Mouse (Mus musculus) Patski (cell line): ENCODE results near the gene Ccl8. TPM values are rescaled to one million over a fixed set of nuclear protein-coding genes. Genes with fewer than 3 reads are reported as not detected.
A peak's percentile ranks its signal among the peaks of the same experiment; 100 is the strongest.

ENCODE experiments used
- ATAC-seq: fragments of 100-300 bp; one replicate; pipeline ENCODE4 v1.8.0; 2021
- CTCF ChIA-PET: fragments of 350-600 bp; sonication (Branson Sonifier 250); formaldehyde crosslinking; loops from one replicate; lab custom pipeline; 2022; ENCODE audit warnings: inconsistent platforms; lab: Charles Lee
- POLR2A ChIA-PET: fragments of 350-600 bp; sonication (Branson Sonifier 250); formaldehyde crosslinking; loops from one replicate; lab custom pipeline; 2022; ENCODE audit warnings: antibody characterized with exemption, inconsistent platforms; lab: Charles Lee
- DNase-seq: peaks from one replicate; pipeline ENCODE4 v3.0.0-alpha.2; 2011; ENCODE audit warnings: low read depth, low spot score
- H3K27me3 ChIP-seq: fragments of 371-371 bp; one replicate; pipeline ENCODE4 v1.5.1; 2021
- CTCF ChIP-seq: fragments of 100-300 bp; IDR thresholded peaks from one replicate; pipeline ENCODE4 v1.5.1; 2021
- in situ Hi-C: fragments of 300-500 bp; cut with MboI; formaldehyde crosslinking; loops from 3 replicates; pipeline ENCODE4 v1.11.1; 2018; ENCODE audit warnings: low pct_unique_long_range_greater_than_20kb, mixed read lengths
- polyA plus RNA-seq: library from polyadenylated mRNA; unstranded; gene quantifications from one replicate; pipeline ENCODE4 v1.2.3, GENCODE M21; 2021

Ccl8 gene
- 1.2 TPM for polyA plus RNA-seq

GRCm38 (mm10) chr11:82114885-82115284 is at the start of gene Ccl8:
TSS of gene Ccl8 (plus strand) at chr11:82115185.
- no peak for TF ChIP-seq CTCF
- CTCF ChIA-PET: interaction anchor here (0.7 kb wide), 1 partner anchor 60 kb away, joined by 3 read pairs; no protein-coding TSS in a partner anchor
- in situ Hi-C loops: no loop called here
- no peak for DNase-seq
- POLR2A ChIA-PET: no interaction called here
- H3K27me3 ChIP-seq: peaks cover 35% of the 10 kb centered on the region
- no peak for ATAC-seq

- no peaks in the 10 kb centered on the region for H3K27me3 ChIP-seq
- TF ChIP-seq CTCF: no peak
- POLR2A ChIA-PET: no interaction called here
- ATAC-seq (peak; percentile 81), DNase-seq (no peak)
- in situ Hi-C loops: no loop called here
- CTCF ChIA-PET: interaction anchor here (0.7 to 1.3 kb wide), 2 partner anchors 10 to 107 kb away, joined by 3 to 6 read pairs; no protein-coding TSS in a partner anchor
Observed at GRCm38 (mm10) chr11:82066953-82067571, 47.9 kb upstream of the Ccl8 start.

- TF ChIP-seq CTCF: no peak
- POLR2A ChIA-PET: interaction anchor here (1.2 kb wide), 1 partner anchor 101 kb away, joined by 4 read pairs; no protein-coding TSS in a partner anchor
- in situ Hi-C loops: no loop called here
- ATAC-seq (no peak), DNase-seq (no peak)
- no peaks in the 10 kb centered on the region for H3K27me3 ChIP-seq
- CTCF ChIA-PET: interaction anchor here (1.1 to 2.0 kb wide), 4 partner anchors 11 to 106 kb away, joined by 3 to 4 read pairs (median 4); no protein-coding TSS in a partner anchor
Observed at GRCm38 (mm10) chr11:82071076-82071475, 43.9 kb upstream of the Ccl8 start.

GRCm38 (mm10) chr11:82072374-82072773 is 42.6 kb upstream of the Ccl8 start:
- CTCF ChIA-PET: interaction anchor here (1.2 to 2.5 kb wide), 3 partner anchors 77 to 110 kb away, joined by 3 to 7 read pairs (median 4); no protein-coding TSS in a partner anchor
- in situ Hi-C loops: no loop called here
- POLR2A ChIA-PET: no interaction called here

GRCm38 (mm10) chr11:82072984-82073383 is 42.0 kb upstream of the Ccl8 start:
- ATAC-seq (no peak), DNase-seq (no peak)
- no peaks in the 10 kb centered on the region for H3K27me3 ChIP-seq
- ChIA-PET POLR2A (no interaction called here), CTCF (interaction anchor here (0.8 to 2.5 kb wide), 3 partner anchors 77 to 109 kb away, joined by 3 to 7 read pairs (median 3); no protein-coding TSS in a partner anchor)
- in situ Hi-C loops: no loop called here
- TF ChIP-seq CTCF: no peak

More at GRCm38 (mm10) chr11:82072374-82072773, 42.6 kb upstream of the Ccl8 start:
- no peak for DNase-seq
- ATAC-seq: no peak
- H3K27me3 ChIP-seq: no peaks in the 10 kb centered on the region
- peak; percentile 36 for TF ChIP-seq CTCF

GRCm38 (mm10) chr11:82073686-82074085 is 41.3 kb upstream of the Ccl8 start:
- POLR2A ChIA-PET: no interaction called here

GRCm38 (mm10) chr11:82077031-82077430 is 38.0 kb upstream of the Ccl8 start:
- H3K27me3 ChIP-seq: no peaks in the 10 kb centered on the region
- ATAC-seq: no peak
- TF ChIP-seq CTCF: no peak
- DNase-seq: no peak
- ChIA-PET POLR2A (interaction anchor here (0.8 kb wide), 1 partner anchor 18 kb away, joined by 3 read pairs; no protein-coding TSS in a partner anchor), CTCF (interaction anchor here (0.9 to 2.0 kb wide), 3 partner anchors 10 to 81 kb away, joined by 3 to 5 read pairs (median 4); no protein-coding TSS in a partner anchor)
- in situ Hi-C loops: no loop called here

More at GRCm38 (mm10) chr11:82073686-82074085, 41.3 kb upstream of the Ccl8 start:
- ATAC-seq (peak; percentile 56), DNase-seq (peak; percentile 19)
- no peak for TF ChIP-seq CTCF
- CTCF ChIA-PET: interaction anchor here (0.8 to 2.5 kb wide), 2 partner anchors 78 to 101 kb away, joined by 3 to 7 read pairs; no protein-coding TSS in a partner anchor
- no peaks in the 10 kb centered on the region for H3K27me3 ChIP-seq
- in situ Hi-C loops: no loop called here

GRCm38 (mm10) chr11:82078136-82078730 is 36.8 kb upstream of the Ccl8 start:
- ATAC-seq (no peak), DNase-seq (no peak)
- H3K27me3 ChIP-seq: no peaks in the 10 kb centered on the region
- ChIA-PET CTCF (interaction anchor here (0.9 to 2.0 kb wide), 5 partner anchors 9 to 83 kb away, joined by 3 to 5 read pairs (median 4); no protein-coding TSS in a partner anchor), POLR2A (interaction anchor here (0.8 kb wide), 1 partner anchor 17 kb away, joined by 3 read pairs; no protein-coding TSS in a partner anchor)
- TF ChIP-seq CTCF: no peak
- in situ Hi-C loops: no loop called here

GRCm38 (mm10) chr11:82080865-82081264 is 34.1 kb upstream of the Ccl8 start:
- TF ChIP-seq CTCF: no peak
- in situ Hi-C loops: no loop called here
- ChIA-PET POLR2A (no interaction called here), CTCF (no interaction called here)
- H3K27me3 ChIP-seq: no peaks in the 10 kb centered on the region
- no peak for ATAC-seq
- DNase-seq: no peak

GRCm38 (mm10) chr11:82084360-82084759 is 30.6 kb upstream of the Ccl8 start:
- TF ChIP-seq CTCF: no peak
- in situ Hi-C loops: no loop called here
- H3K27me3 ChIP-seq: peaks cover 16% of the 10 kb centered on the region
- ATAC-seq (no peak), DNase-seq (no peak)
- ChIA-PET POLR2A (no interaction called here), CTCF (interaction anchor here (1.1 to 1.2 kb wide), 2 partner anchors 36 to 89 kb away, joined by 3 read pairs; no protein-coding TSS in a partner anchor)
